Mouse (Mus musculus): Measurements from ENCODE around the gene Gm7879. TPM values are rescaled to one million over a fixed set of nuclear protein-coding genes. Genes with fewer than 3 reads are reported as not detected.
"Not testable (repeated sequence)": the region's sequence is repeated elsewhere in the genome, so short reads cannot be mapped to it uniquely, and the experiment has no call there.

Gene Gm7879
- polyA plus RNA-seq (2016; fragmentation: Nextera tagmentation; extraction: Ambion mirVana) = 1.0 TPM in 1 of 2 replicates, not detected in the other

- not testable (repeated sequence) for DNase-seq (ENCODE audit: low spot score); H3K27me3 ChIP-seq (ENCODE audit: low read depth, poor library complexity, severe bottlenecking); H3K36me3 ChIP-seq; H3K4me3 ChIP-seq; H3K9me3 ChIP-seq (replicated peaks); H3K27ac ChIP-seq (replicated peaks); H3K4me1 ChIP-seq
- WGBS = 93% methylated on average over 4 of the region's 4 CpGs
Measured at GRCm38 (mm10) chr5:43912844-43913243, at the start of gene Gm7879. Gene Gm7879, plus strand, starts transcription at chr5:43913144.

GRCm38 (mm10) chr5:43863642-43864041 lies 49.3 kb upstream of the Gm7879 start:
- Histone ChIP-seq H3K4me3 (no peak overlapping the region), H3K27ac (replicated peaks) (no peak overlapping the region), H3K9me3 (replicated peaks) (no peaks in the 10 kb centered on the region), H3K27me3 (ENCODE audit: low read depth, poor library complexity, severe bottlenecking) (peaks cover 10% of the 10 kb centered on the region), H3K4me1 (peaks cover 3% of the 10 kb centered on the region), H3K36me3 (no peaks in the 10 kb centered on the region)
- no peak for DNase-seq (ENCODE audit: low spot score)
- WGBS = 89% methylated on average over 6 of the region's 6 CpGs

DNA sequence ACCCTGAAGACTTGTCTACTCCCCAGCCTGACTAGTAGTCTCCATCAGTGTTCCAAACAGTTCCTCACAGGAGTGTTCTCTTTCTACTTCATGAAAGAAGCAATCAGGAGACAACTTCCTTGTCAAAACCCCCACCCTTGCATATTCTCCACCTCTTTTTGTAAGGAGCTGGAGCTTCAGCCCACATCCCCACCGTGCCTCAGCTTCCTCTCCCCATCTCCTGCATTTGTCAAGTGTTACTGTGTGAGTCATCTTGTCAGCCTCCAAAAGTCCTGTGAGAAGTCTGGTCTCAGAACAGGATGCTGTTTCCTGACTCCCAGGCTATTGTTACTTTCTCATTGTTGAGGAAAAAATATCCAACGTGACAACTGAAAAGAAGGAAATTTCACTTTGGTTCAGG lies 47.6 kb upstream of the Gm7879 start:
- Histone ChIP-seq H3K27ac (replicated peaks) (no peak overlapping the region), H3K9me3 (replicated peaks) (no peaks in the 10 kb centered on the region), H3K27me3 (ENCODE audit: low read depth, poor library complexity, severe bottlenecking) (peaks cover 13% of the 10 kb centered on the region), H3K36me3 (no peaks in the 10 kb centered on the region), H3K4me3 (no peak overlapping the region), H3K4me1 (peaks cover 12% of the 10 kb centered on the region)
- WGBS = 81% methylated on average over 2 of the region's 2 CpGs
- no peak for DNase-seq (ENCODE audit: low spot score)

- H3K36me3 ChIP-seq = no peaks in the 10 kb centered on the region
- no peaks in the 10 kb centered on the region for H3K9me3 ChIP-seq (replicated peaks)
- H3K27ac ChIP-seq (replicated peaks) = peak within 1 kb of the TSS; percentile 76
Measured at GRCm38 (mm10) chr5:43868253-43868652, 44.7 kb upstream of the Gm7879 start, which contains the start of gene Cd38. Gene Cd38, plus strand, starts transcription at chr5:43868553.

GRCm38 (mm10) chr5:43868711-43869600 lies 44.0 kb upstream of the Gm7879 start:
- H3K27ac ChIP-seq (replicated peaks) = peak overlapping the region; percentile 76
- DNase-seq (ENCODE audit: low spot score) = peak; percentile 45
- H3K4me1 ChIP-seq = peaks cover 12% of the 10 kb centered on the region
- peak overlapping the region; percentile 54 for H3K4me3 ChIP-seq
- WGBS = 3% methylated on average over 28 of the region's 28 CpGs
- H3K9me3 ChIP-seq (replicated peaks) = no peaks in the 10 kb centered on the region
- H3K27me3 ChIP-seq (ENCODE audit: low read depth, poor library complexity, severe bottlenecking) = peaks cover 13% of the 10 kb centered on the region
- H3K36me3 ChIP-seq = no peaks in the 10 kb centered on the region

More at GRCm38 (mm10) chr5:43868253-43868652, 44.7 kb upstream of the Gm7879 start, which contains the start of gene Cd38:
- Histone ChIP-seq H3K27me3 (ENCODE audit: low read depth, poor library complexity, severe bottlenecking) (peaks cover 13% of the 10 kb centered on the region), H3K4me1 (peaks cover 12% of the 10 kb centered on the region), H3K4me3 (peak within 1 kb of the TSS; percentile 54)
- DNase-seq (ENCODE audit: low spot score) = no peak

GRCm38 (mm10) chr5:43871845-43872244 lies 41.1 kb upstream of the Gm7879 start:
- Histone ChIP-seq H3K4me3 (no peak overlapping the region), H3K27ac (replicated peaks) (no peak overlapping the region), H3K9me3 (replicated peaks) (no peaks in the 10 kb centered on the region), H3K27me3 (ENCODE audit: low read depth, poor library complexity, severe bottlenecking) (peaks cover 13% of the 10 kb centered on the region), H3K36me3 (no peaks in the 10 kb centered on the region), H3K4me1 (peaks cover 12% of the 10 kb centered on the region)
- DNase-seq (ENCODE audit: low spot score) = no peak
- WGBS = 82% methylated on average over 1 of the region's 1 CpGs

GRCm38 (mm10) chr5:43872652-43873051 lies 40.3 kb upstream of the Gm7879 start:
- no peak overlapping the region for H3K4me3 ChIP-seq
- peaks cover 12% of the 10 kb centered on the region for H3K4me1 ChIP-seq
- H3K27ac ChIP-seq (replicated peaks) = no peak overlapping the region
- no peaks in the 10 kb centered on the region for H3K36me3 ChIP-seq
- DNase-seq (ENCODE audit: low spot score) = no peak
- H3K27me3 ChIP-seq (ENCODE audit: low read depth, poor library complexity, severe bottlenecking) = peaks cover 13% of the 10 kb centered on the region
- WGBS = 85% methylated on average over 1 of the region's 1 CpGs
- no peaks in the 10 kb centered on the region for H3K9me3 ChIP-seq (replicated peaks)

- H3K9me3 ChIP-seq (replicated peaks) = no peaks in the 10 kb centered on the region
- no peaks in the 10 kb centered on the region for H3K36me3 ChIP-seq
- WGBS = 93% methylated on average over 3 of the region's 3 CpGs
- H3K4me3 ChIP-seq = no peak overlapping the region
- H3K27ac ChIP-seq (replicated peaks) = no peak overlapping the region
- H3K27me3 ChIP-seq (ENCODE audit: low read depth, poor library complexity, severe bottlenecking) = no peaks in the 10 kb centered on the region
- DNase-seq (ENCODE audit: low spot score) = no peak
- H3K4me1 ChIP-seq = peaks cover 16% of the 10 kb centered on the region
Measured at GRCm38 (mm10) chr5:43882034-43882433, 30.9 kb upstream of the Gm7879 start.

GRCm38 (mm10) chr5:43885060-43885820 lies 27.7 kb upstream of the Gm7879 start:
- DNase-seq (ENCODE audit: low spot score) = no peak
- H3K27ac ChIP-seq (replicated peaks) = no peak overlapping the region
- no peaks in the 10 kb centered on the region for H3K27me3 ChIP-seq (ENCODE audit: low read depth, poor library complexity, severe bottlenecking)
- WGBS = 23% methylated on average over 3 of the region's 3 CpGs
- no peaks in the 10 kb centered on the region for H3K9me3 ChIP-seq (replicated peaks)
- peaks cover 18% of the 10 kb centered on the region for H3K4me1 ChIP-seq
- H3K4me3 ChIP-seq = no peak overlapping the region
- H3K36me3 ChIP-seq = no peaks in the 10 kb centered on the region

DNA sequence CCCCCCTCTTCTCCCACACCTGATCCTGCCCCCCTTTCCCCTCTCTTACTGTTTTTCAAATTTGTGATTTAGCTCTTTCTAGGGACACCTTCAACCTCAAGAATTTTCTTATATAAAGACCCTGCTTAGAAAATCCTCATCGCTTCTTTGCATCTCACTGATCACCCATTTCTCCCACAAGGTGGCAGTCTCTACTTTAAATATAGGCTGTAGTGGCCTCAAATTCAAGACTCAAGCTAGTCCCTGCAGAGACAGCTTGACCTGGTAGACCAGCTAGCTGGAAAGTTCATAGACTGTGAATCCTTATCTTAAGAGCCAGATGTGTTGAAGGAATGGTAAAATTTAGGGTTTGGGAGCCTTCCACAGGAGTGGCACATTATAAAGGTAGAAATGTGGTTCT lies 20.6 kb upstream of the Gm7879 start:
- 25% methylated on average over 1 of the region's 1 CpGs for WGBS
- no peak for DNase-seq (ENCODE audit: low spot score)
- H3K4me3 ChIP-seq = no peak overlapping the region

DNA sequence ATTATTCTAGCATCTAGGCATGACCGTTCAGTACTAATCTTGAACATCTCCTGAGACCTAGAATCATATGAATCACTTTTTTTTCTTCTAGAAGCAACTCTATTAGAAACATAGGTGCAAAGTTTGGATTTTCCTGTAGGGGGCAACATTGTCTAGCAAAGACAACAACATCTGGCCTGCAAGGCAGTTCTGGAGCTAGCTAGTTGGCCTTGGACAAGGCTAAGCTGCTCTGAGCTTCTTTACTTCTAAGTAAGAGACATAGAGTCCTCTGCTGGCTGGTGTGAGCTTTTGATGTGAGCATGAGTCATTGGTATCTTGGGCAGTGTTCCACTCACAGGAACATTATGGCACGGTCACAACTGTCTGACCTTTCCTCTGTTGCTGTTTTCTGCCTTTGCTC lies 18.8 kb upstream of the Gm7879 start:
- DNase-seq (ENCODE audit: low spot score) = no peak
- Histone ChIP-seq H3K4me1 (no peaks in the 10 kb centered on the region), H3K27ac (replicated peaks) (no peak overlapping the region), H3K9me3 (replicated peaks) (no peaks in the 10 kb centered on the region), H3K4me3 (no peak overlapping the region), H3K27me3 (ENCODE audit: low read depth, poor library complexity, severe bottlenecking) (no peaks in the 10 kb centered on the region), H3K36me3 (no peaks in the 10 kb centered on the region)
- WGBS = 71% methylated on average over 2 of the region's 2 CpGs

More for the DNA sequence above, 20.6 kb upstream of the Gm7879 start:
- no peak overlapping the region for H3K27ac ChIP-seq (replicated peaks)
- H3K4me1 ChIP-seq = no peaks in the 10 kb centered on the region
- no peaks in the 10 kb centered on the region for H3K36me3 ChIP-seq
- no peaks in the 10 kb centered on the region for H3K9me3 ChIP-seq (replicated peaks)
- no peaks in the 10 kb centered on the region for H3K27me3 ChIP-seq (ENCODE audit: low read depth, poor library complexity, severe bottlenecking)

DNA sequence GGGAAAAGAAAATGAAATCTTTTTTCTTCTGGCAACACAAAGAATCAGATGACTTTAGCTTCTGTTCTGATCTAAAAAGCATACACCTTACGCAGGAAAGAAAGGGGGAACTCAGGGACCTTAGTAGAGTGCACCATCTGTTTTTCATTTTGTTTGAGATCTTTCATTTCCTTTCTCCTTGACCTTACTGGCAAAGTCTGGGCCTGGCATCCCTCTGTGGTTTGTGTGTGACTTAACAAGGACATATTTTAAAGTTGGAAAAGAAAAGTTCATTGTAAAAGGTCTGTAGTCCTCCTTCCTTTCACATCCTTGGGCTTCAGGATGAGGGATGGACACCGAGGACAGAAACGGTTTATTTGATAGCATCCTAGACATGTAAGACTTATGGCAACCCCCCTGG lies 17.0 kb upstream of the Gm7879 start:
- 84% methylated on average over 3 of the region's 3 CpGs for WGBS
- H3K4me3 ChIP-seq = no peak overlapping the region
- no peak overlapping the region for H3K27ac ChIP-seq (replicated peaks)
- H3K4me1 ChIP-seq = no peaks in the 10 kb centered on the region
- H3K36me3 ChIP-seq = no peaks in the 10 kb centered on the region
- H3K9me3 ChIP-seq (replicated peaks) = no peaks in the 10 kb centered on the region
- no peak for DNase-seq (ENCODE audit: low spot score)
- H3K27me3 ChIP-seq (ENCODE audit: low read depth, poor library complexity, severe bottlenecking) = no peaks in the 10 kb centered on the region

DNA sequence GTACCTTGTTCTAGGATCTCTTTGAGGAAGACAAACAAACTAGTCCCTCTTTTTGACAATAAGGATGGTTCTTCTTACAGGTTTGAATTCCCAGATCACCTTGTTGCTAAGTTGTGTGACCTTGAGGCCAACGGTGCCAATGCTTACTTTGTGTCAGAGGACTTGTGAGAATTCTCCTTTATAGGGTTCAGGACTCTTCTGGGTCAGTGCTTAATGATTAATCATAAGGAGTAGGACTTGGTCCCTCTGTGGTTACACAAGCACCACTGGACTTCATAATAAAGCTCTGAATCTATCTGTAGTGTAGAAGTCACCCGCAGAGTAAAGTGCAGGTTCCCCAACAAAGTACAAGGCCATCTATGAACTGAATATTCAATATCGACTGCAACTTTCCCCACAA lies 8.3 kb upstream of the Gm7879 start:
- H3K27me3 ChIP-seq (ENCODE audit: low read depth, poor library complexity, severe bottlenecking) = no peaks in the 10 kb centered on the region
- H3K4me1 ChIP-seq = no peaks in the 10 kb centered on the region
- WGBS = 90% methylated on average over 3 of the region's 3 CpGs
- DNase-seq (ENCODE audit: low spot score) = no peak
- H3K27ac ChIP-seq (replicated peaks) = no peak overlapping the region
- no peaks in the 10 kb centered on the region for H3K36me3 ChIP-seq
- H3K9me3 ChIP-seq (replicated peaks) = no peaks in the 10 kb centered on the region
- no peak overlapping the region for H3K4me3 ChIP-seq
